Mouse (Mus musculus) liver, adult 2 months (tissue): ENCODE data around the gene Dbt. TPM values are rescaled to one million over a fixed set of nuclear protein-coding genes. Genes with fewer than 3 reads are reported as not detected.

Experiments used
- DNase-seq: peaks from one replicate; pipeline ENCODE4 v3.0.0-alpha.2; 2011; ENCODE audit warnings: low read depth, low spot score; ENCODE audit errors: extremely low read depth
- H3K27ac ChIP-seq: fragments of 200-500 bp; replicated peaks from 2 replicates; pipeline ENCODE4 v1.5.1; 2012; ENCODE audit warnings: low read depth, mild to moderate bottlenecking, control low read depth, inconsistent platforms, low read length; ENCODE audit not compliant: insufficient read depth
- H3K27me3 ChIP-seq: fragments of 200-500 bp; 2 replicates; pipeline ENCODE4 v1.6.1; 2012; ENCODE audit warnings: mild to moderate bottlenecking, moderate library complexity, low read length, inconsistent platforms; ENCODE audit not compliant: control insufficient read depth, insufficient read depth
- H3K36me3 ChIP-seq: fragments of 200-500 bp; 2 replicates; pipeline ENCODE4 v1.6.1; 2012; ENCODE audit warnings: low read length, inconsistent platforms; ENCODE audit not compliant: control insufficient read depth, insufficient read depth
- H3K4me1 ChIP-seq: fragments of 200-500 bp; 2 replicates; pipeline ENCODE4 v1.6.1; 2011; ENCODE audit warnings: low read length; ENCODE audit not compliant: control insufficient read depth, insufficient read depth
- H3K4me3 ChIP-seq: fragments of 200-500 bp; 2 replicates; pipeline ENCODE4 v1.5.1; 2011; ENCODE audit warnings: low read depth, mild to moderate bottlenecking, control low read depth, low read length, moderate library complexity; ENCODE audit not compliant: insufficient read depth
- H3K79me2 ChIP-seq: fragments of 200-500 bp; 2 replicates; pipeline ENCODE4 v1.6.1; 2012; ENCODE audit warnings: inconsistent platforms, mild to moderate bottlenecking, low read length, moderate library complexity; ENCODE audit not compliant: control insufficient read depth, insufficient read depth
- H3K9ac ChIP-seq: fragments of 200-500 bp; 2 replicates; pipeline ENCODE4 v1.6.1; 2012; ENCODE audit warnings: low read depth, mild to moderate bottlenecking, control low read depth, inconsistent platforms, low read length
- CTCF ChIP-seq: fragments of 200-500 bp; IDR thresholded peaks from 2 replicates; pipeline ENCODE4 v1.5.1; 2011; ENCODE audit warnings: low read depth, low read length, control low read depth
- POLR2A ChIP-seq: fragments of 200-500 bp; IDR thresholded peaks from 2 replicates; pipeline ENCODE4 v1.6.1; 2011; ENCODE audit warnings: low read length, control low read depth; ENCODE audit not compliant: insufficient read depth; ENCODE audit errors: extremely low read depth
- WGBS: fragments of 180-500 bp; shearing (Covaris S2); methylation state at CpG from one replicate; pipeline ENCODE4 v1.1.7; 2018; 5-methylcytosine and 5-hydroxymethylcytosine counted together
- polyA plus RNA-seq: library from polyadenylated mRNA; depleted of rRNA; stranded (reverse); fragments of >200 nt; gene quantifications from 2 replicates; pipeline ENCODE4 v1.2.3, GENCODE M21; 2012
- total RNA-seq: library from RNA; depleted of rRNA; stranded (reverse); fragments of >200 nt; gene quantifications from 2 replicates; pipeline ENCODE4 v1.2.3, GENCODE M21; 2014

Gene Dbt
- total and polyA plus RNA-seq, 2 experiments, result 67.1 to 74.5 TPM

GRCm38 (mm10) chr3:116480119-116480518 lies 32.8 kb upstream of the Dbt start:
- Histone ChIP-seq H3K4me3 (no peak overlapping the region), H3K4me1 (no peaks in the 10 kb centered on the region), H3K27ac (no peak overlapping the region), H3K36me3 (no peaks in the 10 kb centered on the region), H3K9ac (no peak overlapping the region), H3K27me3 (no peaks in the 10 kb centered on the region), H3K79me2 (no peaks in the 10 kb centered on the region)
- 86% methylated on average over 2 of the region's 2 CpGs for WGBS
- no peak for TF ChIP-seq CTCF
- no peak for TF ChIP-seq POLR2A
- no peak for DNase-seq

- no peak overlapping the region for H3K4me3 ChIP-seq
- H3K36me3 ChIP-seq, result no peaks in the 10 kb centered on the region
- TF ChIP-seq CTCF, result no peak
- no peak for TF ChIP-seq POLR2A
- H3K27me3 ChIP-seq, result no peaks in the 10 kb centered on the region
- H3K4me1 ChIP-seq, result no peaks in the 10 kb centered on the region
- H3K79me2 ChIP-seq, result no peaks in the 10 kb centered on the region
- no peak overlapping the region for H3K27ac ChIP-seq
- WGBS, result 55% methylated on average over 5 of the region's 5 CpGs
- no peak for DNase-seq
- H3K9ac ChIP-seq, result no peak overlapping the region
Measured at GRCm38 (mm10) chr3:116480937-116481336, 31.9 kb upstream of the Dbt start.

- Histone ChIP-seq H3K36me3 (peaks cover 3% of the 10 kb centered on the region; the same call in 1 of the 2 replicates), H3K79me2 (no peaks in the 10 kb centered on the region), H3K4me1 (no peaks in the 10 kb centered on the region), H3K9ac (no peak overlapping the region), H3K27ac (no peak overlapping the region), H3K27me3 (no peaks in the 10 kb centered on the region), H3K4me3 (no peak overlapping the region)
- WGBS, result 77% methylated on average over 3 of the region's 3 CpGs
- DNase-seq, result peak; percentile 14
- no peak for TF ChIP-seq CTCF
- TF ChIP-seq POLR2A, result no peak
Measured at GRCm38 (mm10) chr3:116482724-116483123, 30.1 kb upstream of the Dbt start.

GRCm38 (mm10) chr3:116483271-116483670 lies 29.6 kb upstream of the Dbt start:
- H3K4me3 ChIP-seq, result no peak overlapping the region
- DNase-seq, result peak; percentile 6
- TF ChIP-seq POLR2A (no peak), CTCF (no peak)
- H3K4me1 ChIP-seq, result no peaks in the 10 kb centered on the region
- H3K36me3 ChIP-seq, result peaks cover 9% of the 10 kb centered on the region
- H3K27ac ChIP-seq, result no peak overlapping the region
- no peaks in the 10 kb centered on the region for H3K79me2 ChIP-seq
- 74% methylated on average over 4 of the region's 4 CpGs for WGBS
- H3K9ac ChIP-seq, result no peak overlapping the region
- H3K27me3 ChIP-seq, result no peaks in the 10 kb centered on the region

GRCm38 (mm10) chr3:116490920-116491319 lies 21.9 kb upstream of the Dbt start:
- H3K79me2 ChIP-seq, result no peaks in the 10 kb centered on the region
- H3K4me1 ChIP-seq, result no peaks in the 10 kb centered on the region
- DNase-seq, result no peak
- 94% methylated on average over 5 of the region's 5 CpGs for WGBS
- TF ChIP-seq CTCF, result no peak
- TF ChIP-seq POLR2A, result no peak
- no peaks in the 10 kb centered on the region for H3K27me3 ChIP-seq
- no peak overlapping the region for H3K9ac ChIP-seq
- H3K36me3 ChIP-seq, result peaks cover 57% of the 10 kb centered on the region
- H3K27ac ChIP-seq, result no peak overlapping the region
- no peak overlapping the region for H3K4me3 ChIP-seq

GRCm38 (mm10) chr3:116491923-116492454 lies 20.9 kb upstream of the Dbt start:
- Histone ChIP-seq H3K4me1 (no peaks in the 10 kb centered on the region), H3K9ac (no peak overlapping the region), H3K27ac (no peak overlapping the region), H3K4me3 (no peak overlapping the region), H3K79me2 (no peaks in the 10 kb centered on the region), H3K27me3 (no peaks in the 10 kb centered on the region), H3K36me3 (peaks cover 62% of the 10 kb centered on the region)
- TF ChIP-seq POLR2A, result no peak
- no peak for TF ChIP-seq CTCF
- 98% methylated on average over 1 of the region's 1 CpGs for WGBS
- no peak for DNase-seq
